Mouse (Mus musculus): ENCODE results near the gene Tmem253. TPM values are rescaled to one million over a fixed set of nuclear protein-coding genes. Genes with fewer than 3 reads are reported as not detected.

The Tmem253 gene
- polyA plus RNA-seq, 1 experiment from 2014 or later, result 0.26 TPM

Other genes with a start within 250 kb of the Tmem253 start
- gene Ang4, start 242.1 kb upstream of the Tmem253 start, polyA plus RNA-seq (2015; fragmentation: Nextera tagmentation; extraction: Ambion mirVana), result 0.22 TPM in 1 of 2 replicates, not detected in the other
- not detected in 2 replicates for gene AY358078, start 215.6 kb upstream of the Tmem253 start, polyA plus RNA-seq (2015; fragmentation: Nextera tagmentation; extraction: Ambion mirVana)
- gene Ear6, start 162.0 kb upstream of the Tmem253 start, polyA plus RNA-seq (2015; fragmentation: Nextera tagmentation; extraction: Ambion mirVana), result not detected in 2 replicates
- 40.0 and 40.1 TPM in 2 replicates for gene Mettl17, start 130.8 kb upstream of the Tmem253 start, polyA plus RNA-seq (2015; fragmentation: Nextera tagmentation; extraction: Ambion mirVana)
- 0.34 and 0.38 TPM in 2 replicates for gene Slc39a2, start 122.8 kb upstream of the Tmem253 start, polyA plus RNA-seq (2015; fragmentation: Nextera tagmentation; extraction: Ambion mirVana)
- 60.6 and 63.7 TPM in 2 replicates for gene Ndrg2, start 101.5 kb upstream of the Tmem253 start, polyA plus RNA-seq (2015; fragmentation: Nextera tagmentation; extraction: Ambion mirVana)
- gene Tppp2, start 97.2 kb upstream of the Tmem253 start, polyA plus RNA-seq (2015; fragmentation: Nextera tagmentation; extraction: Ambion mirVana), result not detected in 2 replicates
- not detected in 2 replicates for gene Rnase13, start 92.9 kb upstream of the Tmem253 start, polyA plus RNA-seq (2015; fragmentation: Nextera tagmentation; extraction: Ambion mirVana)
- gene Arhgef40, start 30.9 kb upstream of the Tmem253 start, polyA plus RNA-seq (2015; fragmentation: Nextera tagmentation; extraction: Ambion mirVana), result 105 TPM in 2 replicates
- 25.7 and 26.3 TPM in 2 replicates for gene Zfp219, start 5.1 kb downstream of the Tmem253 start, polyA plus RNA-seq (2015; fragmentation: Nextera tagmentation; extraction: Ambion mirVana)
- gene Olfr221, start 26.8 kb downstream of the Tmem253 start, polyA plus RNA-seq (2015; fragmentation: Nextera tagmentation; extraction: Ambion mirVana), result not detected in 2 replicates
- 645 and 674 TPM in 2 replicates for gene Hnrnpc, start 88.4 kb downstream of the Tmem253 start, polyA plus RNA-seq (2015; fragmentation: Nextera tagmentation; extraction: Ambion mirVana)
- gene Rpgrip1, start 95.0 kb downstream of the Tmem253 start, polyA plus RNA-seq (2015; fragmentation: Nextera tagmentation; extraction: Ambion mirVana), result 61.8 and 72.8 TPM in 2 replicates
- 62.4 and 64.6 TPM in 2 replicates for gene Supt16, start 181.8 kb downstream of the Tmem253 start, polyA plus RNA-seq (2015; fragmentation: Nextera tagmentation; extraction: Ambion mirVana)
- gene Chd8, start 242.1 kb downstream of the Tmem253 start, polyA plus RNA-seq (2015; fragmentation: Nextera tagmentation; extraction: Ambion mirVana), result 31.4 and 33.3 TPM in 2 replicates